Mouse (Mus musculus) limb, embryonic 14.5 days (tissue): ENCODE data around the gene Lonrf2. TPM values are rescaled to one million over a fixed set of nuclear protein-coding genes. Genes with fewer than 3 reads are reported as not detected.

Experiments
- ATAC-seq: fragments of 200-750 bp; cut with Nextera tagmentation; 2 replicates; pipeline ENCODE4 v1.8.0; 2017; ENCODE audit warnings: low read depth, moderate number of reproducible peaks, moderate TSS enrichment; ENCODE audit not compliant: low FRiP score
- DNase-seq: peaks from one replicate; pipeline ENCODE4 v3.0.0-alpha.2; 2015; ENCODE audit warnings: low spot score
- H3K27ac ChIP-seq: fragments of 300-500 bp; sonication (generic); replicated peaks from 2 replicates; pipeline ENCODE4 v1.5.1; 2014; ENCODE audit warnings: low read depth, mild to moderate bottlenecking, low read length, moderate library complexity, mixed read lengths
- H3K27me3 ChIP-seq: fragments of 300-500 bp; sonication (generic); 2 replicates; pipeline ENCODE4 v1.6.1; 2014; ENCODE audit warnings: low read length, mixed read lengths; ENCODE audit not compliant: control insufficient read depth, insufficient read depth
- H3K36me3 ChIP-seq: fragments of 300-500 bp; sonication (generic); 2 replicates; pipeline ENCODE4 v1.6.1; 2014; ENCODE audit warnings: mild to moderate bottlenecking, low read length, moderate library complexity, mixed read lengths; ENCODE audit not compliant: control insufficient read depth, insufficient read depth
- H3K4me1 ChIP-seq: fragments of 300-500 bp; sonication (generic); 2 replicates; pipeline ENCODE4 v1.6.1; 2014; ENCODE audit warnings: antibody characterized with exemption, low read length, mixed read lengths; ENCODE audit not compliant: control insufficient read depth, insufficient read depth
- H3K4me2 ChIP-seq: fragments of 300-500 bp; sonication (generic); replicated peaks from 2 replicates; pipeline ENCODE4 v1.6.1; 2014; ENCODE audit warnings: low read depth, mild to moderate bottlenecking, low read length, moderate library complexity; ENCODE audit not compliant: severe bottlenecking
- H3K4me3 ChIP-seq: fragments of 300-500 bp; sonication (generic); replicated peaks from 2 replicates; pipeline ENCODE4 v1.5.1; 2014; ENCODE audit warnings: low read length
- H3K9ac ChIP-seq: fragments of 300-500 bp; sonication (generic); 2 replicates; pipeline ENCODE4 v1.6.1; 2014; ENCODE audit warnings: mild to moderate bottlenecking, low read depth, low read length, moderate library complexity; ENCODE audit not compliant: severe bottlenecking
- H3K9me3 ChIP-seq: fragments of 300-500 bp; sonication (generic); 2 replicates; pipeline ENCODE4 v1.6.1; 2016; ENCODE audit warnings: low read length; ENCODE audit not compliant: control insufficient read depth
- POLR2A ChIP-seq: fragments of 200-500 bp; IDR thresholded peaks from 2 replicates; pipeline ENCODE4 v1.8.0; 2012; ENCODE audit warnings: inconsistent platforms, mild to moderate bottlenecking, moderate library complexity, borderline replicate concordance; ENCODE audit not compliant: insufficient read depth, insufficient read length; ENCODE audit errors: extremely low read depth
- WGBS: fragments of 180-500 bp; shearing (Covaris S2); extraction: QIAGEN DNeasy Blood & Tissue Kit; methylation state at CpG from one replicate; pipeline ENCODE4 v1.1.7; 2014; 5-methylcytosine and 5-hydroxymethylcytosine counted together
- polyA plus RNA-seq, 2 experiments: library from polyadenylated mRNA; depleted of rRNA in 1 of 2; stranded (reverse) in 1 of 2; unstranded in 1 of 2; fragments of >200 nt; fragmentation: Nextera tagmentation in 1 of 2; extraction: Ambion mirVana in 1 of 2; gene quantifications; 2 replicates each; pipeline versions ENCODE4 v1.2.1 to v1.2.3; 2012 to 2014

Lonrf2 gene
- polyA plus RNA-seq, 2 experiments, result 2.7 to 6.7 TPM

DNA sequence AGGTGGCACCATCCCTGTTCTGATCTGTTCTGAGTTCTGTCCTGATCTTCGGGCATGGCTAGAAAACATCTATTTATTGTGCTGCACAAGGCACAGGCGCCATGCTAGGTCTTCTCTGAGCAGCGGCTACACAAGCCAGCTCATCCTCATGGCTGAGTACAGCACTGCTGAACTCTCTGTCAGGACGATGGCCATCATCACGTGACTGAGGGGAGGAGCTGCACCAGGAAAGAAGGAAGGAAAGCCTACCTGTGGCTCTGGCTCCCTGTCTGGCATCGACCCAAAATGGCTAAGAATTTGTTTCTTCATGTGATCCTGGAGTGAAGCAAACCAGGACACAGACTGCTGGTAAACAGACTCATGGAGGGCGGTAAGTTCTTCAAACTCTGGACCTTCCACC is 36.1 kb downstream of the Lonrf2 start:
- Histone ChIP-seq H3K36me3 (peaks cover 12% of the 10 kb centered on the region; the same call in 1 of the 2 replicates), H3K4me3 (no peak overlapping the region), H3K9me3 (no peaks in the 10 kb centered on the region), H3K4me2 (no peak overlapping the region), H3K9ac (no peak overlapping the region), H3K27me3 (no peaks in the 10 kb centered on the region), H3K27ac (no peak overlapping the region), H3K4me1 (no peaks in the 10 kb centered on the region)
- no peak for ATAC-seq
- no peak for TF ChIP-seq POLR2A
- 75% methylated on average over 7 of the region's 7 CpGs for WGBS
- no peak for DNase-seq

DNA sequence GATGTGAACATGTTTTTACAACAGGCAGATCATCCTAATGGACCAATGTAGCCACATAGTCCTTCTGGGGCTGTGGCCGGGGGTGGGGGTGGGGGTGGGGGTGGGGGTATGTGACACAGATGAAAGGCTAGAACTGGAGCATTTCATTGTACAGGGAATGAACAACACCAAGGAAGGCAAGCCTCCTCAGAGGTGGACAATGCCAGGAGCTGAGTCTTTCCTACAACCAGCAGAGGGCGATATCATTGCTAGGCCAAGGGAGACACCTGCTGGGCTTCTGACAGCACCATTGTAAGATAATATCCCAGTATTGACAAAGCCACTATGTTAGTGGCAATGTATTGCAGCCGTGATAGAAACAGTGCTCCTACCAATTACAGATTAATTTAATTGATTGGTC is 37.2 kb downstream of the Lonrf2 start:
- 51% methylated on average over 3 of the region's 3 CpGs for WGBS

DNA sequence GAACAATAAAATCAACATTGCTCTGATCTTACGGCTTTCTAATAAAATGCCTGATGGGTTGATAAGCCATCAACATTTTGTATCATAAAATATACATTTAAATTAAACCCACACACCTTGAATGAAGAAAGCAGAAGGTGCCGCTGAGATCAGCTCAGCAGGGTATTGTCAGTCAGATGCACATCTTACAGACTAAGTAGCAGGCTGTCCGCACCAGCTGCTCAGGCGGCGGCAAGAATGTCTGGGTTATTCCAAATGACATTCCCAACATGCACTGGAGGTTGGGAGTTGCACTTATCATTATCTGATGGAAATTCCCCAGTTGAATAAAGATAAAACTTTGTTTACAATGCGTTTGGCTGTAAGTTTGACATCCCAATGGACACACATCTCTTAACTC is 39.6 kb downstream of the Lonrf2 start:
- Histone ChIP-seq H3K9me3 (no peaks in the 10 kb centered on the region), H3K4me3 (no peak overlapping the region), H3K4me2 (no peak overlapping the region), H3K27me3 (no peaks in the 10 kb centered on the region), H3K9ac (no peak overlapping the region), H3K27ac (no peak overlapping the region), H3K4me1 (no peaks in the 10 kb centered on the region), H3K36me3 (peaks cover 12% of the 10 kb centered on the region; the same call in 1 of the 2 replicates)
- 83% methylated on average over 6 of the region's 6 CpGs for WGBS
- no peak for DNase-seq
- ATAC-seq, result no peak
- no peak for TF ChIP-seq POLR2A

More for the DNA sequence above, 37.2 kb downstream of the Lonrf2 start:
- no peak; the same call in 1 of the 2 replicates for ATAC-seq
- Histone ChIP-seq H3K36me3 (peaks cover 12% of the 10 kb centered on the region; the same call in 1 of the 2 replicates), H3K27ac (no peak overlapping the region), H3K9me3 (no peaks in the 10 kb centered on the region), H3K27me3 (no peaks in the 10 kb centered on the region), H3K4me2 (no peak overlapping the region), H3K4me1 (no peaks in the 10 kb centered on the region), H3K4me3 (no peak overlapping the region), H3K9ac (no peak overlapping the region)
- no peak for DNase-seq
- TF ChIP-seq POLR2A, result no peak

DNA sequence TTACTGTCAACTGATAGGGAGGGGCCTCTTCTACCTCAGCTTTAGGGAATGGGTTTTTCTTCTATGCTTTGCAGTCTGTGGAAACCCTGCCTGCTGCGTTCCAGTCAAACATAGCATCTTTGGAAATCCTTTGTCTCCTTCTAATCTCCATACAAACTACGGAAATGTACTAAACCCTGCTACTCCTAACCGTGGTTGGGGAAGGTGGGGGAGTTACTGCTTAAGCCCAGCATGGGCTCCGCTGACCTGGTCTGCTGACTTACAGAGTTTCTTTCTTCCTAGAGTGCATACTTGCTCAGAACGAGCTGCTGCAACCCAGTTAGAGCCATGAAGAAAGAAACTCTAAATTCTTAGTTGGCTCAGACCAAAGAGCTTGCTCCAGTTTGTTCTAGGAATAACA is 41.0 kb downstream of the Lonrf2 start:
- Histone ChIP-seq H3K4me1 (no peaks in the 10 kb centered on the region), H3K36me3 (peaks cover 12% of the 10 kb centered on the region; the same call in 1 of the 2 replicates), H3K27ac (no peak overlapping the region), H3K9me3 (no peaks in the 10 kb centered on the region), H3K4me3 (no peak overlapping the region), H3K9ac (no peak overlapping the region), H3K27me3 (no peaks in the 10 kb centered on the region), H3K4me2 (no peak overlapping the region)
- TF ChIP-seq POLR2A, result no peak
- DNase-seq (no peak), ATAC-seq (no peak)
- 64% methylated on average over 5 of the region's 5 CpGs for WGBS

DNA sequence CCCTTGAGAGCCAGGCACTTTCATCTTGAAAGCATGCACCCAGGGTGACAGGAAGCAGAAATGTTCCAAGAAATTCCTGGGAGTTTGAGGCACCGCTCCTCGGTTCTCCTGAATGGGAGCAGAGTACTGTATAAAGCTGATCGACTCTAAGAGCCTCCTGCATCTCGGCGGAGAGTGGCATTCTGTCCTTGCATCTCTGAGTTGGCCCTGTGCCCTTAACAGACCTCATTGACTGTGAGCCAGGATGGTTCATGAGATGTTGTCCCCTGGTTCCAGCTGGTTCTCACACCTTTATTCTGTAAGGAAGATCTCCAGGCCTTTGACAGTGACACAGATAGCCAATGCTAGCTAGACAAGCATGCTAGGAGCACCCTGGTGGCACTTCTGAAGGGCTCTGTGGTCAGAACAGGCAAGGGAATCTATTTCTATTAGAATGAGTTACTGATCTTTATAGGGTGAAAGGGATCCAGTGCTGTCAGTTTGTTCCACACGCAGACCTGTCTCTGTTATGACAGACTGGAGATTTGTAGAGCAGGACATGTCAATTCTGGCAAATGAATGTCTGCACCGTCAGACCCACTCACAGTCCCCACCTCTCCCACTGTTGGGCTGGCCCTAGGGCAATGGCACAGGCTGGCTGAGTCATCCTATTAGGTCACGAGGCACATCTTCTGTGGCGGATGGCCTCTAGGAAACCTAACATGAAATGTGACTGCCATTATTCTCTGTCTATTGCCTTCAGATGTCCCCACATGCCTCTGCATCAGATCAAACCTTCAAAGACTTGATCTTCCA is 45.3 kb downstream of the Lonrf2 start:
- H3K9me3 ChIP-seq, result no peaks in the 10 kb centered on the region
- DNase-seq (no peak), ATAC-seq (no peak)
- no peak overlapping the region for H3K4me2 ChIP-seq
- H3K27ac ChIP-seq, result no peak overlapping the region
- 83% methylated on average over 9 of the region's 9 CpGs for WGBS
- no peaks in the 10 kb centered on the region for H3K27me3 ChIP-seq
- no peak overlapping the region for H3K9ac ChIP-seq
- no peak for TF ChIP-seq POLR2A
- no peaks in the 10 kb centered on the region for H3K4me1 ChIP-seq
- H3K36me3 ChIP-seq, result no peaks in the 10 kb centered on the region
- H3K4me3 ChIP-seq, result no peak overlapping the region
